Mouse (Mus musculus) gastrocnemius, postnatal 10 days (tissue): ENCODE measurements around the gene Tgfb1. TPM values are rescaled to one million over a fixed set of nuclear protein-coding genes. Genes with fewer than 3 reads are reported as not detected.
A peak's percentile ranks its signal among the peaks of the same experiment; 100 is the strongest.
"Not testable (repeated sequence)": the region's sequence is repeated elsewhere in the genome, so short reads cannot be mapped to it uniquely, and the experiment has no call there.

Source experiments
- DNase-seq: peaks from one replicate; pipeline ENCODE4 v3.0.0; 2021; ENCODE audit warnings: mixed read lengths
- total RNA-seq, 2 experiments: library from RNA; stranded (reverse); gene quantifications; 2 replicates each; pipeline ENCODE4 v1.2.3; 2021

The Tgfb1 gene
- total RNA-seq, 2 experiments from 2014 or later = 15.2 to 25.6 TPM

- no peak for DNase-seq
These were observed 19.0 kb downstream of the Tgfb1 start for GRCm38 (mm10) chr7:25705801-25706251.

DNA sequence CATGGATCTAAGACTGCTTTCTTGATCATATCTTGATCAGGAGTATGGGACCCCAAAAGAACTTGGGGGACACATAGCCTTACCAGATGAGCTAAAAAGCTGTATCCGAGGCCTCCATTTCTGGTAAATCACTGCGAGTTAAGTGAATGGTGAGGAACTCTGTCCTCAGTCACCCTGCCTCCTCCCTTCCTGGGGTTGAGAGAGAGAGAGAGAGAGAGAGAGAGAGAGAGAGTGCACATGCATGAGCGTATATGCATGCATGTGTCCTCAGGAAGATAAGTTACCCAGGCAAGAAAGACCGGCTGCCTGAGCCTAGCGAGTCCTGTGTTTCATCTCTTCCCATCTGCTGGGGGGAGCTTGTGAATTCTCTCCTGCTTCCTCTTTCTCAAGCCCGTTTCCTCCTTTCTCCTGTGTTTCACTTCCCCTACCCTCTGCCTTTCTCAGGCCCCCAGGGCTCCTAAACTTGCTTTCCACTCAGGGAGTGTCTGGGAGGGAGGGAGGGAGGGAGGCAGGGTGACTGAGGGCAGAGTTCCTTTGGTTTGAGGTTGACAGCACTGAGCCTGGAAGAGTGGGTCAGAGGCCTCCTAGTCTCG lies 19.9 kb downstream of the Tgfb1 start:
- no peak for DNase-seq

- no peak for DNase-seq
These were observed 20.9 kb downstream of the Tgfb1 start for GRCm38 (mm10) chr7:25707581-25708292.

- DNase-seq = peak; percentile 48
These were observed 23.2 kb downstream of the Tgfb1 start for GRCm38 (mm10) chr7:25709961-25710360.

DNA sequence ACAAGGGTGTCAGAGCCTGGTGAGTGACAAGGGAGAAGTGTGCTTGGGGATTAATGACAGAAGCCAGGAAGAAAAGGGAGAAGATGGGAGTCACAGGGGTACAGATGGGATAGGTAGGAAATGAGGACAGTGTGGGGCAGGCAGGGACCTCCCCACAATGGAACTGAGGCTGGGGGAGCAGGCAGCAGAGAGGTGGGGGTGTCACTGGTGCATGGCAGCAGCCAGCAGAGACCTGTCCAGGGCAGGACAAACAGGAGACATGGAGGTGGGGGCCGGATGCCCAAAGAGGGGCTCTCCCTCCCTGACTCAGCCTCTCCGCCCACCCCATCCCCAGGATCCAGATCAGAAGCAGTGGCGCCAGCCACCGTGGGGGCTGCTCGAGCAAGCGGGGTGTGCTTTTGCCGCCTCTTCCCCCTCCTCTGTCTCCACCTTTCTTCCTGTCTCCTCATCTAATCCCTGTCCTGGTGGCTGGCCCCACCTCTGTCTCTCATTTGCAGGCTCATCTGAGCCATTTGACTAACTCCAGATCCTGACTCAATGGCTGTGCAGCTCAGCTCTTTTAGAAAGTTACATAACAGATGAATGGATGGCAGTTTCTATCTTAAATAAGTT lies 23.8 kb downstream of the Tgfb1 start:
- no peak for DNase-seq

DNA sequence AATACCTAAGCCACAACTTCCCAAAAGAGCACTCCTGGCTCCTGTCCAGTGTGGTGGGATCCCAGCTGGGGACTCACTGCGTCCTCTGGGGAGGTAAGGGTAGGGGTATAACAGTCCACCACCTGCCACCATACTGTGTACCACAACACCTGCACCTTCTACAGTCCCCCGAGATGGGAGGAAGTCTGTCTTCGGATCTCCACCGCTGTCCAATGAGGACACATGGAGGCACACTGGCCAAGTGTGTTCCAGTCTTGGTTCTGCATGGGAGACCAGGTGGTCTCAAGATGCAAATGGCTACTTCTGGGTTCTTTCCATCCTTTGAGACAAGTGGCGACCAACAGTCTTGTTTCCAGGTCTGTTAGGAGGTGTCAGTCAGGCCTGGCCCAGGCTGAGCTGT lies 24.4 kb downstream of the Tgfb1 start:
- no peak for DNase-seq

- peak; percentile 39 for DNase-seq
These were observed 25.0 kb downstream of the Tgfb1 start for GRCm38 (mm10) chr7:25711731-25712197.

DNA sequence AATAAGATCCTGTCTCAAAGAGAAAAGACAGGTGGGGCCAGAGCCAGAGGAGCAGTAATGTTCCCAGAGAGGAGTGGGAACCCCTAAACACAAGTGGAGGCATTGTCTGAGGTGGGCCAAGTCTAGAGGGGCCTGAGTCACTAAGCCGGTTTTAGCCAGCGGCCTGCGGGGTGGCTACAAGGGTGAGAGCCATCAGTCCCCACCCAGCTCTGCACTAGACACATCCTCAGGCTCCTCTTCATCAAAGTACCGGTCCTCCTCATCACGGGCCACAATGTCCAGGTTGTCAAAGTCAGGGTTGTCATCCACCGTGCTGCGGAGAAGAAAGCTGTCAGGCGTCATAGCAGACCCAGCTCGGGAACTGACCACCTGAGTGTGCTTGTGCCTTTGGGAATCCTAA lies 26.0 kb downstream of the Tgfb1 start:
- no peak for DNase-seq

DNA sequence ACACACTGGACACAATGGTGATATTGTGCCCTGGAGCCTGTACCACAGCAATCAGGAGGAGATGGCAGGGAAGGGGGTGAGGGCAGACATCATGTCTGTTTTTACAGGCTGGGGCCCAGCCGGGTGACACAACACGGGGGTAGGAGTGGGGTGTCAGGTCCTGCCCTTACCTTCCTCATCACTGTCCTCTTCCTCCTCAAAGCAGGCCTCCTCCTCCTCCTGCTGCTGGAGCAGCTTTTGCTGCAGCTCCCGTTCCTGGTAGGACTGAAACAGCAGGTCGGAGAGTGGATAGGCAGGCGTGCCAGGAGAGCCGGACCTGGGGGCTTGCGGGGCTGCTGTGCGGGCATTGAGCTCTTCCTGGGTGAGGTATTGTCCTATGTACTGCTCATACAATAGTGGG lies 27.8 kb downstream of the Tgfb1 start:
- DNase-seq = no peak

GRCm38 (mm10) chr7:25715731-25716271 lies 29.0 kb downstream of the Tgfb1 start:
- no peak for DNase-seq

GRCm38 (mm10) chr7:25717478-25717877 lies 30.7 kb downstream of the Tgfb1 start:
- no peak for DNase-seq

- peak; percentile 88 for DNase-seq
These were observed 32.1 kb downstream of the Tgfb1 start, which contains the start of gene Ccdc97 for GRCm38 (mm10) chr7:25718788-25719417. Gene Ccdc97 (minus strand): TSS chr7:25719088.

- DNase-seq = peak; percentile 81
These were observed 33.2 kb downstream of the Tgfb1 start for GRCm38 (mm10) chr7:25719761-25720610.

- no peak for DNase-seq
These were observed 34.0 kb downstream of the Tgfb1 start for GRCm38 (mm10) chr7:25720760-25721159.

DNA sequence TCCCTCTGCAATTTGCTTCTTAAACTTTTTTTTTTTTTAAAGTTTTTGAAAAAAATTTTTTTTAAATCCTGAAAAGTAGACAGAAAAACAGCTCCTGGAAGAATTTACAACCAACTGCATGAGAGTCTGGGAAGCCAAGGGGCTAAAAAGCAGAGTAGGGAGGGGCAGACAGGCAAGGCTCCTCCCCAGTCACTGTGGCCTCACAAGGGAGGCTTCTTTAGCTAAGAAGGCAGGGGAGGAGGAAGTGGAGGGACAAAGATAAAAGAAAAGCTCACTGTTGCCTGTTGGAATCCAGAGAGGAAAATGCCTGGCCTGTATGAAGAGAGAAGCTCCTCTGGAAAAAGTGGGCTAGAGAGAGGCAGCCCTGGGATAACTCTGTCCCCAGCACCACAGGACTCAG lies 35.0 kb downstream of the Tgfb1 start:
- not testable (repeated sequence) for DNase-seq

- no peak for DNase-seq
These were observed 39.1 kb downstream of the Tgfb1 start for GRCm38 (mm10) chr7:25725886-25726285.

DNA sequence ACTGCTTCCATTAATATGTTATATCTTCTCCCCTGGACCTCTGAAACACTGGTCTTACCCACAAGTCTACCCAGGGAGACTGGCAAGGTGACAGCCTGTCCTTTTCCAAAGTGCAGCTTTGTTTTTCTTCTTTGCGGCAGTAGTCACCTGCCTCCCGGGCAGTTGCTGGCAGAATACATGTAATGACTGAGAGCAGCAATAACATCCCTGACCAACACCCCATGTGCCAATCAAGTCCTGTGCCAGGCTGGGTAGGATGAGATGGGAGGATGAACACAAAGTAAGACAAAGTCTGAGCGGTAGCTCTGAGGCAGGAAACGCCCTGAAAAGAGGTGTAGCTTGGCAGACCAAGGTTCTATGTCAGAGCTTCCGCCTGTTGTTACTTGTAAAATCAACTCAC lies 41.0 kb downstream of the Tgfb1 start:
- no peak for DNase-seq

DNA sequence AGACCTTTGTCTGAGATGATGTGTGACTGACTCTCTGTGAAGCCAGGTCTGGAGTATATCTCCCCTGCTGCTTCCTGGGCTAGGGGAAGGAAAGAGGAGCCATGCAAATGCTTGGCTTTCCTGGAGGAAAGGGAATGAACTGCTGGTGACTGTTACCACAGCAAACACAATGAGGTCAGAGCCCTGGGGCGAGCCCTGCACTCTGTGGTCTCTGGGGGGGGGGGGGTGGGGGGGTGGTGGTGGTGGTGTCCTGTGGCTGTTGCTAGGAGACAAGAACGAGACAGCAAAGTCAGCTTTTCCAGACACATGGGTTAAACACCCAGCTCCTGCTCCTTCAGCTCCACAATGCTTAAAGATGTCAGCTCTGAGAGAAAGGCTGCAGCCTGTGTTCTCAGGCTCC lies 42.6 kb downstream of the Tgfb1 start:
- DNase-seq = no peak

DNA sequence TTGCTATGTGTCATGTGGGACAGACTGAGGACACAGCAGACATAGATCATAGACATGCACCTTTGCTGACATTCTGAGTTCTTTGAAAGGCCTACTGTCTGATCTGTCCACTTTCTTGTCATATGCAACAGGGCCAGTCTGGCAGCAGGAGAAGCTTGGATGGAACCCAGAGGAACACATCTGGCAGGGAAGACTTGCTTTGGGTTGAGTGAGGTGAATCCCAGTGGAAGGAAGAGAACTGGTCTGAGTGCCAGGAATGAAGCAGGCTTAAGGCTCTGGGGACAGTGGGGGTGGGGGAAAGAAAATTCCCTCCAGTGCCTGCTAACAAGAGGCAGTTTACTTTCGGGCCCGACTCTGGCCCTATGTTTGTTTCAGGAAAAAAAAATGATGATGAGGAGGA lies 43.1 kb downstream of the Tgfb1 start:
- DNase-seq = peak; percentile 34

- DNase-seq = no peak
These were observed 44.7 kb downstream of the Tgfb1 start for GRCm38 (mm10) chr7:25731294-25732055.

DNA sequence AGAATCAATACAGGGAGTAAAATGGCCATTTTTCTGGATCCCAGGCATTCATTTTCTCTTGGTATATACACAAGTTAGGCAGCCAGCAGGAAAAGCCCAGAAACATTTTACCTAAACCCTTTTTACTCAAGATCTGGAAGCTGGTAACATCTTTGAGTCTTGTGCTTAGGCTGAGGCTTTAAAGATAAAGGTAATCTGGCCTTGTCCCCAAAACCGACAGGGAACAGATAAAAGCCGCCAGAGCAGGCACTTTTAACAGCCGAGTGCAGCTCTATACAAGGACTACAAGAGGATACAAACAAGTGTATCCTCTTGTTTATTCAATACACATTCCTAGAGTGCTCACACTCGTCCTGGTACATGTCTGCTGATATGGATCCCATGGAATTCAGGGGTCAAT lies 48.2 kb downstream of the Tgfb1 start:
- no peak for DNase-seq
